Mouse (Mus musculus) brain, embryonic 14.5 days (tissue): Measurements from ENCODE around the gene Aox3.

ENCODE experiments used
- CTCF ChIP-seq: fragments of 200-500 bp; IDR thresholded peaks from 2 replicates; pipeline ENCODE4 v1.5.1; 2012; ENCODE audit warnings: inconsistent platforms, mild to moderate bottlenecking, moderate library complexity, borderline replicate concordance; ENCODE audit not compliant: insufficient read depth, insufficient read length; ENCODE audit errors: extremely low read depth
- POLR2A ChIP-seq: fragments of 200-500 bp; IDR thresholded peaks from 2 replicates; pipeline ENCODE4 v1.6.1; 2012; ENCODE audit warnings: mild to moderate bottlenecking, inconsistent platforms, borderline replicate concordance; ENCODE audit not compliant: poor library complexity, insufficient read depth, insufficient read length, severe bottlenecking; ENCODE audit errors: extremely low read depth

DNA sequence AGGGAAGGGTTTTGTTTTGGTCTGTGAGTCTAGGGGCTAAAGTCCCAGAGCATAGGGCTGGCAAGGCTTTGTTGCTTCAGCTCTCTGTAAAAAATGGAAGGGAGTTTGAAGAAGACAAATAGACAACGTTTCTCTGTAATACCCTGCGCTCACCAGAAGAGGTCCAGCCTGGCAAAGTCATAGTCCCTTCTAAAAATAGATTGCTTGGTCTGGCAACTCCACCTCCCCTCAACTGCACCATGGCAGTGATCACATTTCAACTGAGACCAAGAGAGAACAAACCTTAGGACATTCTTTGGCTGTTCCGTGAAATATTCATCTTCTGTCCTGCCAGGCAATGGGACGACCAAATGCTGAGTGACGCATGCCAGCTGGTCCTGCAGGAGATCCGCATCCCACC, 127.4 kb downstream of the Aox3 start:
- TF ChIP-seq CTCF (peak; percentile 3; the same call in 1 of the 2 replicates), POLR2A (no peak)
